Mouse (Mus musculus) layer of hippocampus, adult 9-11 months (tissue): Measurements from ENCODE around the gene Ctsd.
"Not testable (repeated sequence)": the region's sequence is repeated elsewhere in the genome, so short reads cannot be mapped to it uniquely, and the experiment has no call there.

Experiments
- DNase-seq: peaks from one replicate; pipeline ENCODE4 v3.0.0; 2022

Gene Ctsd

DNA sequence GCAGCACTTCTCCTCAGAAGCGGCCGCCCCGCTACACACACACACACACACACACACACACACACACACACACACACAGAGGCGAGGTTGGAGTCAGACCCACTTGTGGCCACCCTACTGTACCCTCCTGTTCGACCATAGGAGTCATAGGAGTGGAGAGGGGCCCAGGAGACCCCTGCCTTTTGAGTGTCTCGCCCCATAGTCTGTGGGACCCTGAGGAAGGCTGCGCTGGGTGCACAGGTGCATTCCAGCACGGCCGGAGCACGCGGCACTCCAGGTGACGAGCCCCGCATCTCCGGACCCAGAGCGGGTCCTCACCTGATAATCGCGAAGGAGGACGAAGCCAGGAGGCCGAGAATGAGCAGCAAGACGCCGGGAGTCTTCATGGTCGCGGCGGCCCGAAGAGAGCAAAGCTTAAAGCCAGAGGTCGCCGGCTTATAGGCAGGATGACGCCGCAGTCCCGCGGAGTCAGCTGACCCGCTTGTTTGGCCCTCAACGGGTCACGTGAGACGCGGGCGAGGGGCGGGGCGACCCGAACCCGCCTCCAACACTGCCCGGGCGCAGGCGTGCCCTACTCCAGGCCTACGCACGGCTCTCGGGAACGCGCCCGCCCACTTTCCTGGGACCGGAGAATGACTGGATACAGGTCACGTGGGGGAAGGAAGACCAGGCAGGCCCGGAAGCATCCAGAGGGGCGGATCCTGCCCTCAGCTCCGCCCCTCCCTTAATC, at the start of gene Ctsd:
Gene Ctsd, minus strand, starts transcription at position 620 of the 730 bp plus-strand sequence.
- peak; percentile 98 for DNase-seq

GRCm38 (mm10) chr7:142437324-142437723, 49.5 kb upstream of the Ctsd start:
- DNase-seq, result no peak

GRCm38 (mm10) chr7:142435524-142435923, 47.7 kb upstream of the Ctsd start:
- peak; percentile 62 for DNase-seq

DNA sequence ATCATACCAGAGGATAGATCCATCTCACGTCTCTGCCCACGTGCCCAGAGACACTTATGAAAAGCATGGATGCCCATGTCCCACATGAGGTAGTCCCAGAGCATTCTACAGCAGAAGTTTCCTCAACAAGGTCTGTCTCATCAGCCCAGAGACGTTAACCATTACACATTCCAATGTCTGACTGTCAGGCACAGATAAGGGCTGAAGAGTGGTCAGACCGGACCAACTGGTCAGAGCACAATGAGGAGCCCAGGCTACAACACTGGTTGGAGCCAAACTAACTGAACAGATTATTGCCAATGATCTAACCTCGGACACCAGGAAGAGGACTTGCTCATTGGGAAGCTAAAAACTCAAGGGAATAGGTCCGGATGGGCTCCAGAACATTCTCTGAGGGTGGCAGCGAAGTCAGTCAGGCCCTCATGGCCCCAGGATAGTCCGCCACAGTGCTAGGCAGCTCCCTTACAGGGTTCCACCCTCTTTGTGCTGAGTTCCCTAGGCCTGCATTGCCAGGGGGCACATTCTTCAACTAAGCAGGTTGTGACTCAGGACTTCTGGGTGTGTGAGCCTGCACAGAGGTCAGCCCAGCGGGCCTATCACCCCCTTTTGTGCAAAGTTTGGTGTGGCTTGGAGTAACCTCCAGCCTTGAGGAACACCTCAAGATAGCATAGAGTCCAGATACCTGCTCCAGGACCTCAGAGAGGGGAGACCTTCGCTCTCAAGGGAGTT, 46.5 kb upstream of the Ctsd start, which contains the start of gene Syt8:
Gene Syt8, plus strand, starts transcription at position 714 of the 729 bp plus-strand sequence.
- no peak for DNase-seq

DNA sequence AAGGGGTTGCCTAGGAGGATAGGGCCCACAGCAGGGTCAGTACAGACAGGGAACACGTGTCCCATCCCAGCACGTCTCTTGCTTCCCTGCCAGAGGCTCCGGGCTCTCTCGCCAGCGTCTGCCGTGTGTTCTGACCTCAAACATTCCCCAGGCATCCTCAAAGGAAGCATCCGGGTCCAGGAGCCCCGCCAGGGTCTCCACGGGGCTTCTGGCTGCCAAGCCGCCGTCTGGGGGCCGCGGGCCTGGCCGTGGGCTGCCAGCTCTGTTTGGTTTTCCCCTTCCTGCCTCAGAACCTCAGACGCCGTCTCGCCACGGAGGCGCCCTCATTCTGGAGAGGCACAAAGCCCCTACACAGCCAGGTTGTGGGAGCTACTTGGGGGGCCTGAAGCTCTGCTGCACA, 45.8 kb upstream of the Ctsd start:
- no peak for DNase-seq

- no peak for DNase-seq
Measured at GRCm38 (mm10) chr7:142431106-142431505, 43.3 kb upstream of the Ctsd start.

GRCm38 (mm10) chr7:142430160-142430678, 42.4 kb upstream of the Ctsd start:
- no peak for DNase-seq

GRCm38 (mm10) chr7:142428213-142428612, 40.4 kb upstream of the Ctsd start:
- DNase-seq, result no peak

- no peak for DNase-seq
Measured at GRCm38 (mm10) chr7:142425641-142426213, 37.9 kb upstream of the Ctsd start.

GRCm38 (mm10) chr7:142421826-142422225, 34.0 kb upstream of the Ctsd start:
- no peak for DNase-seq

- no peak for DNase-seq
Measured at GRCm38 (mm10) chr7:142419887-142420286, 32.0 kb upstream of the Ctsd start.

DNA sequence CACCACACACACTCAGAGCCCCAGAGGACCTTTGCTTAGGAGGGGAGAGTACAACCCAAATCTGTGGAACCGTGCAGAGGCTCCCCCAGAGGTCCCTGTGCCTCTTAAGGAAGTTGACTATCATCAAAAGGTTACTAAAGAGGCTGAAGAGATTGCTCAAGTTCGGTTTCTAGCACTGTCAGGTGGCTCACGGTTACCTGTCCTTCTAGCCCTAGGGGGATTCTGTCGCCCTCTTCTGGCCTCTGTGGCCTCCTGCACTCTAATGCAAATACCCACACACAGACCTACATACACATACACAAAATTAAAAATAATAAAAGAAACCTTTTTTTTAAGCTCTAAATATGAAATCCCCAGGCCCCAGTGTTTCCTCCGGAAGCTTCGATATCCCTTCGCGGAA, 30.8 kb upstream of the Ctsd start:
- no peak for DNase-seq

DNA sequence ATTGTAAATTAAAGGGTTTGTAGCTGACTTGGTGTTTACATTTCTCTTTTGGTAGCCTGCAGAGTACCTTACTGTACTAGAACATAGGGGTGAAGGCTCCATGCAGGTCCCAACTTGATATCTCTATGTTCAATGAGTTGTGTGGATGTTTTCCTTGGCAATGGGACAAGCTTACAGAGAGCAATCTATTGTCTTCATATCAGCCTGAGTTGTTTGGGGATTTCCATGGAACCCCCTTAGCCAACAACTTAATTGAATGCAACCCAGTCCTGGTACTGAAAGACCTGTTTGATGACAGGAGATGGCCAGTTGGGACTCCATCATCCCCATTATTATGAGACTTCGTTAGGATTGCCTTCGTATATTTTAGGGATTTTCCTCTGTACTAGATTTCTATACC, 30.2 kb upstream of the Ctsd start:
- DNase-seq, result no peak

GRCm38 (mm10) chr7:142416225-142416624, 28.4 kb upstream of the Ctsd start:
- DNase-seq, result no peak

- no peak for DNase-seq
Measured at GRCm38 (mm10) chr7:142415314-142415713, 27.5 kb upstream of the Ctsd start.

GRCm38 (mm10) chr7:142413285-142413684, 25.4 kb upstream of the Ctsd start:
- DNase-seq, result no peak

- DNase-seq, result no peak
Measured at GRCm38 (mm10) chr7:142409603-142410002, 21.8 kb upstream of the Ctsd start.

GRCm38 (mm10) chr7:142408686-142409085, 20.8 kb upstream of the Ctsd start:
- no peak for DNase-seq

- no peak for DNase-seq
Measured at GRCm38 (mm10) chr7:142407935-142408334, 20.1 kb upstream of the Ctsd start.

DNA sequence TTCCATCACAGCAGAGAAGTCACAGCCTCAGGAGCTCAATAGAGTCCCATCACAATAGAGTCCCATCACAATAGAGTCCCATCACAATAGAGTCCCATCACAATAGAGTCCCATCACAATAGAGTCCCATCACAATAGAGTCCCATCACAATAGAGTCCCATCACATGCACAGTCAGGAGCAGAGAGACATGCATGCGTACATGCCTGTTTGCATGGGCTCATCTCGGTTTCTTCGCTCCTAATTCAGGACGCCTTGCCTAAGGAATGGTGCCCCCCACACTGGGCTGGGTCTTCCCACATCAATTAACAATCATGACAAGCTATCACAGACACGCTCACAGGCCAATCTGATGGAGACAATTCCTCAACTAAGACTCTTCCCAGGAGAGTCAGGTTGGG, 17.3 kb upstream of the Ctsd start:
- DNase-seq, result not testable (repeated sequence)

DNA sequence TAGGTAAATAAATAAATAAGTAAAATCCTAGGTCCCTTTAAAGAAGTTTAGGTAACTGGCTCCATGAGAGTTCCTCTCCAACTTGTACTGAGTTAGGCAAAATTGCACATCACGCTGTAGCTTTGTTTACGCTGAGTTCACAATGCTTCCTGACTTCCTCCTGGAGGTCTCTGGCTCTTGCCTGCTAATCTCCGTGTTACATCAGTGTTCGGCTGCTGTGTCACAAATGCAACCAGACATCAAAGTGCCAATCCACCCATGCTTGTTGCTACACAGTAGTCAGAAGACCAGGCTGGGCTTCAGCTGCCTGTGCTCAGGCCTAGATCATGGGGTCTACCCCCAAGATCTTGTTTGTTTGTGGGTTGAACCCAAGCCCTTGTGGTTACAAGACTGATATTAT, 15.8 kb upstream of the Ctsd start:
- DNase-seq, result peak; percentile 87

- DNase-seq, result no peak
Measured at GRCm38 (mm10) chr7:142400750-142401142, 12.9 kb upstream of the Ctsd start.

DNA sequence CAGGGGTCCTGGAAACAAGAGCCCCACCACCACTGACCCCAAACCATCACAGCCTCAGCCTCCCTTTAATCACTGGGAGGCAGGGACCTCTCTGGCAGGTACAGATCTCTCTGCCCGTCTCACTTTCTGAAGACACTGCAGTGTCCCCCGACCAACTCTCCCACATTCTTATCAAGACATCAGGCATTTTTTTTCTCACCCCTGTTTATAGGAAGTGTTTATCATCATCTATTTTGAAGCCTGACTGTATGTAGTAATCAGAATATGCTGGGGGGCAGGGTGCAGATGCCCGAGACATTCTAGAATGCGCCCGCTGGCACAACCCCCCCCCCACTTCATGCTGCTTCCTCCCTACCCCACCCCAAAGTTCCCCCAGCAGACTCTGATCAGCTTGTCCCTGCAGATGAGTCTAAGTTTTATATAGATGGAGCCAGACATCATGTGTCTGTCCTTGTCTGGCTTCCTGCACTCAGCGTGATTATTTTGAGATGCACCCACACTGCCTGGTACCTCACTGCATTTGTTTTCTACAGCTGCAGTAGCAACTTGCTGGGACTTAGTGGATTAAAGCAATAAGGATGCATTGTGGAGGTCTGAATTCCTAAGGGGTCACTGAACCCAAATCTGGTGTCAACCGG, 12.4 kb upstream of the Ctsd start:
- peak; percentile 80 for DNase-seq
